Mouse (Mus musculus): ENCODE measurements around the gene Fam114a1. TPM values are rescaled to one million over a fixed set of nuclear protein-coding genes. Genes with fewer than 3 reads are reported as not detected.

Fam114a1 gene
- 5.4 to 7.1 TPM (median 6.0 TPM) in 4 replicates for total RNA-seq (2023; ENCODE audit: inconsistent age)

DNA sequence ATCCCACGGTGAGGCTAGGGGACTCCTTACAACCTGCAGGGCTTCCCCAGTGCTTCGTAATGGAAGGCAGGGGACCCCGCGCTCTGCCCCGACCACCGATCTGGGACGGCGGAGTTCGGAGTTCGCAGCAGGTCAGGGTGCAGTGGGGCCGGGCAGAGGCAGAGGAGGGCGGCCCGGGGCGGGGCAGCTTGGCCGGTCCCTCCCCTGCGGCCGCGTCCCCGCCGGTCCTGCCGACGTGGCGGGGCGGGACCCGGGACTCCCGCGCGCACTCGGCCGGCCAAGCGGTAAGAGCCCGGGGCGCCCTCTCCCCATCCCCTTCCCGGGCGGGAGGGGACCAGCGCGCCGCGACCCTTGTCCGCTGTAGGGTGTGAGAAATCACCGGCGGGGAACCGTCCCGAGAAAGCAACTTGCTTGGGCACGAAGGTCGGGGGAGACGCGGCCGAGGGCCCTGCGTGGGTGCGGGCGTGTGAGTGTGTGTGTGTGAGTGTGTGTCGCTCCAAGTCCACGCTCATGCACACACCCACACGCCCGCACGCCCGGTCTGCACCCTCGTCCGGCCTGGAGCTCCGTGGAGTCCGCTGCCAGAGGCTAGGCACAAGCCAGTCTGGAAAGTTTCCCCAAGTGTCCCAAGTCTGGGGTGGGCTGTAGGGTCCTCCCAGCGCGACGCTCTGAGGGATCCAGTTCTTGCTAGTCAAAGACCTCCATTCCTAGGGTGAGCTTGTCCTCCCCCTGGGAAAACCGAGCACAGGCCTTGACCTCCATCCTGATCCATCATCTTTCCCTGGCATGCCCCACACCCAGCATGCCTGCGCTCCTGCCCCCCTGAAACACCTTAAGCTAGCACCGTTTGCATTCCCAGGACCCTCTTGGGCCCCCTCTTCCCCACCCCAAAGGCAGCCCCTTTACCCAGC, at the start of gene Fam114a1:
TSS of gene Fam114a1 (plus strand) at position 211 of the 911 bp plus-strand sequence.

DNA sequence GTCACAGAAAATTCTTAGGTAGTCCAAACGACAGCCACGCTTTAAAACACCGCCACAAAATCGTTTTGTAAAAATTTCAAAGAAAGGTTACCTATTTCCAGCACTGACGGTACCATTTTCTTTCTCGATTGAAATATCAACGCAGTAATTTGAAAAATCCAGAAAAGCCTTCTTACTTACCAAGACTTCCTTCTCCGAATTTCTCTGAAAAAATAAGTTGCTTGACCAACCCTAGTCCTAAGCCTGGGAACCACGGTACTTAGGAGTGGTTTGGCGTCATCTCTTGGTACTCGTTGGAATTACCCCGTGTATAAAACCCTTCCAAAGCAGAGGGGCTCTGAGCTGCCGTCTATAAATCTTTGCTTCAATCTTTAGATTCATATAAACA, 10.0 kb upstream of the Fam114a1 start, which contains the start of gene Tlr6:
TSS of gene Tlr6 (minus strand) at position 255 of the 388 bp plus-strand sequence.

Other genes with a start within 250 kb of the Fam114a1 start
- gene Klf3, start 166.7 kb upstream of the Fam114a1 start, total RNA-seq (2023; ENCODE audit: inconsistent age): 107 to 142 TPM (median 119 TPM) in 4 replicates
- gene Tlr1, start 36.5 kb upstream of the Fam114a1 start, total RNA-seq (2023; ENCODE audit: inconsistent age): 102 to 115 TPM (median 107 TPM) in 4 replicates
- gene Tlr6, start 10.0 kb upstream of the Fam114a1 start, total RNA-seq (2023; ENCODE audit: inconsistent age): 19.4 to 26.0 TPM (median 24.1 TPM) in 4 replicates
- gene Tmem156, start 122.1 kb downstream of the Fam114a1 start, total RNA-seq (2023; ENCODE audit: inconsistent age): 23.3 to 30.4 TPM (median 25.8 TPM) in 4 replicates
- gene Klhl5, start 137.5 kb downstream of the Fam114a1 start, total RNA-seq (2023; ENCODE audit: inconsistent age): 17.7 to 22.3 TPM (median 20.8 TPM) in 4 replicates
- gene Wdr19, start 229.6 kb downstream of the Fam114a1 start, total RNA-seq (2023; ENCODE audit: inconsistent age): 1.6 to 2.7 TPM (median 1.7 TPM) in 4 replicates

Data from B cell, adult (primary cell).